Mouse (Mus musculus) thymus, adult 2 months (tissue): ENCODE data around the gene Ddah1. TPM values are rescaled to one million over a fixed set of nuclear protein-coding genes. Genes with fewer than 3 reads are reported as not detected.

ENCODE experiments used
- DNase-seq: peaks from one replicate; pipeline ENCODE4 v3.0.0; 2021
- H3K27ac ChIP-seq: fragments of 200-500 bp; 2 replicates; pipeline ENCODE4 v1.5.1; 2012; ENCODE audit warnings: low read length, control low read depth; ENCODE audit not compliant: control insufficient read depth, insufficient read depth
- H3K27me3 ChIP-seq: fragments of 200-500 bp; 2 replicates; pipeline ENCODE4 v1.6.1; 2012; ENCODE audit warnings: mild to moderate bottlenecking, low read length, moderate library complexity, mixed read lengths; ENCODE audit not compliant: control insufficient read depth, insufficient read depth
- H3K36me3 ChIP-seq: fragments of 200-500 bp; 2 replicates; pipeline ENCODE4 v1.6.1; 2012; ENCODE audit warnings: mild to moderate bottlenecking, low read length, moderate library complexity; ENCODE audit not compliant: control insufficient read depth, insufficient read depth
- H3K4me1 ChIP-seq: fragments of 200-500 bp; replicated peaks from 2 replicates; pipeline ENCODE4 v1.6.1; 2012; ENCODE audit warnings: low read length; ENCODE audit not compliant: control insufficient read depth, insufficient read depth
- H3K4me3 ChIP-seq: fragments of 200-500 bp; 2 replicates; pipeline ENCODE4 v1.5.1; 2012; ENCODE audit warnings: mild to moderate bottlenecking, low read length, control low read depth, moderate library complexity; ENCODE audit not compliant: control insufficient read depth, insufficient read depth
- CTCF ChIP-seq: fragments of 200-500 bp; IDR thresholded peaks from 2 replicates; pipeline ENCODE4 v1.5.1; 2012; ENCODE audit warnings: mild to moderate bottlenecking, control low read depth, low read length, moderate library complexity, borderline replicate concordance; ENCODE audit not compliant: control insufficient read depth, poor library complexity, insufficient read depth; ENCODE audit errors: extremely low read depth
- POLR2A ChIP-seq: fragments of 200-500 bp; IDR thresholded peaks from 2 replicates; pipeline ENCODE4 v1.6.1; 2012; ENCODE audit warnings: mild to moderate bottlenecking, low read length, control low read depth, moderate library complexity; ENCODE audit not compliant: control insufficient read depth, poor library complexity, insufficient read depth; ENCODE audit errors: extremely low read depth
- whole genome bisulfite sequencing: fragments of 180-500 bp; shearing (Covaris S2); methylation state at CpG from one replicate; pipeline ENCODE4 v1.1.7; 2018; 5-methylcytosine and 5-hydroxymethylcytosine counted together
- polyA plus RNA-seq: library from polyadenylated mRNA; depleted of rRNA; stranded (reverse); fragments of >200 nt; gene quantifications from 2 replicates; pipeline ENCODE4 v1.2.3, GENCODE M21; 2012

Ddah1 gene
- polyA plus RNA-seq, 1 experiment: 2.9 TPM

DNA sequence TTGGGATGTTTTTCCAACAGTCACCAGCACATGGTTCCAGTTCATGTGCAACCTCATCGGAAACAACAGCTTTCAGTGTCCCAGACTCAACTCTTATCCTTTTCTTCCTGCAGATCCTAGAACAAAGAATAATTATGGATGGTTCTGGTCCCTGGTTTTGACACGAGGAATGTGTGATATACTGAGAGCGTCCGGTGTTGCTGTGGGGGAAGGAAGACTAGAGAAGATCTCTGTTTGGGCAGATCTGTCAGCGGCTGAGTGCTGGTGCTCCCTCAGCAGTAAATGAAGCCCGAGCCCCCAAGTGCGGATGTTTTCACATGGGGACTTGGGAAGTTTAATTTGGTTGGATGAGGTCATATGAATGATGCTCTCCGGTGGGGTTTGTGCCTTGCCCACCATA lies 23.6 kb upstream of the Ddah1 start:
- Histone ChIP-seq H3K27ac (no peak overlapping the region), H3K36me3 (no peaks in the 10 kb centered on the region)

DNA sequence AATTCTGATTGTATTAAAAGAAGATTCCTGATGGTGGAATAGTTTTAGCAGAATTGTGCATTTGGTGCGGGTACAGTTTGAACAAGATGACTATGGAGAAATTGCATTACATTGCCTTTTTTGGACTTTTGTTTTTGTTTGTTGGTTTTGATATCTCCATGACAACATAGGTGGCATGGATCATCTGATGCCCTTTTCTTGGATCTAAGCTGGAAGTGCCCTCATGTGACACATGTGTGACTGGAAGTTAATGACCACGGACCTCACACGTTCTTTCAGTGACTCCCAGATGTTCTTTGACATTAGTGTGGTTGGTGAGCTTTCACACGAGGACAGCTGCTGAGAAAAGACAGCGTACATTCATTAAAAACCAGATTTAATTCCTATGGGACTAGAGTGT lies 21.9 kb upstream of the Ddah1 start:
- Histone ChIP-seq H3K27ac (no peak overlapping the region), H3K4me3 (no peak overlapping the region), H3K36me3 (no peaks in the 10 kb centered on the region), H3K27me3 (no peaks in the 10 kb centered on the region), H3K4me1 (no peaks in the 10 kb centered on the region)
- 89% methylated on average over 5 of the region's 5 CpGs for WGBS
- TF ChIP-seq CTCF: no peak
- no peak for TF ChIP-seq POLR2A
- DNase-seq: no peak

More for the DNA sequence above, 23.6 kb upstream of the Ddah1 start:
- Histone ChIP-seq H3K4me1 (no peaks in the 10 kb centered on the region), H3K27me3 (no peaks in the 10 kb centered on the region), H3K4me3 (no peak overlapping the region)
- no peak for DNase-seq
- 89% methylated on average over 8 of the region's 8 CpGs for WGBS
- no peak for TF ChIP-seq CTCF
- no peak for TF ChIP-seq POLR2A

DNA sequence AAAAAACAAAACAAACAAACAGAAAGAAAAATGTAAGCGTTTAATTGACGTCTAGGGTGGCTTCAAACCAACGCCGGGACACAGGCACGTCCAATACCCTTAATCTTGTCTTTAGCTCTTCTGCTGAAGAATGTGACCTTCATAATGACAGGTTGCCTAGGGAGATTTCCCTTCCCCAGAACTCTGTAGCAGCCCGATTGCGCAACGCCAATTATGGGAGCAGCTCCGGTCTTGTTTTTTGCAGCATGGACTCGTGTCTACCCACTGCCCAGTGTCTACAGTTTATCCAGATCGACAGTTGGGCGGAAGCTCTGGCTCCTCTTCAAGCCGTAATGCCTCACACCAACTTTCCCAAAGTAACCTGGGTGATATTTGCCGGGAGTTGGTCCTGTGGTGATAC lies 19.8 kb upstream of the Ddah1 start:
- H3K27ac ChIP-seq: no peak overlapping the region
- no peaks in the 10 kb centered on the region for H3K36me3 ChIP-seq
- no peak overlapping the region for H3K4me3 ChIP-seq
- DNase-seq: no peak
- H3K4me1 ChIP-seq: no peaks in the 10 kb centered on the region
- WGBS: 91% methylated on average over 14 of the region's 14 CpGs
- no peaks in the 10 kb centered on the region for H3K27me3 ChIP-seq
- TF ChIP-seq CTCF: no peak
- TF ChIP-seq POLR2A: no peak

DNA sequence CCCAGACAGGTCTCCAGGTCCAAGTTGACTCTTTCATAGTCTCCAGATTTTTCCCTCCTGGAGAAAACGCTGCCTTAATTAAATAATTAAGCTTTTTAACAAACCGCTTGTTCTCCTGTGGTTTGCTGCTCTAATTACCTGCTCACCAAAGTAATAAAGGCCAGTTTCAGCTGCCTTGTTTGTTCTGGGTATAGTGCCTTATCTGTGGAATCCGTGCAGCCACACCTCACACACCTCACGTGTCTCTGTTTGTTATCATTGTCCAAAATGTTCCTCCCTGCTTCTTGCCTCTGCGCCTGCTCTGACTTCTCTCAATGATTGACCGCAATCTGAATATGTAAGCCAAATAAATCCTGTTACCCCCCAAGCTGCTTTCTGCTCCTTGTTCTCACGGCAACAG lies 18.6 kb upstream of the Ddah1 start:
- Histone ChIP-seq H3K27ac (no peak overlapping the region), H3K36me3 (no peaks in the 10 kb centered on the region), H3K27me3 (no peaks in the 10 kb centered on the region), H3K4me3 (no peak overlapping the region), H3K4me1 (no peaks in the 10 kb centered on the region)
- WGBS: 93% methylated on average over 7 of the region's 7 CpGs
- TF ChIP-seq CTCF (no peak), POLR2A (no peak)
- DNase-seq: no peak

DNA sequence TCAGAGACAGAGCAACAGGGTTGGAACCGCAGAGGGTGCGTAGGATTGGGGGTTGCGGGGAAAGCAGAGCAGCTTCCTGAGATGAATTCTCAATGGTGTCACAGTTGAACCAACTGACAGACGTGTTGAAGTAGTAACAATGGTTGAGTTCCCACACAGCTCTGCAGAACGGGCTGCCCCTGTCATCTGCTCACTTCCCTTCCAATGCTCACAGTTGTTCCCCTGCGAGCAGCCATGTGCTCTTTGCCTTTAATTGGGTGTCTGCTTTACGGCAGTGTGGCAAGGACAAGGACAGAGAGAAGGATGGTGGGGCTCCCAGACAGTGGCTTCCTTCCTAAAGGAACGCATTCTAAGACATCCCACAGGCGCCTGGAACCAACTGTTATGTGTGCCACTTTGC lies 15.4 kb upstream of the Ddah1 start:
- H3K4me1 ChIP-seq: no peaks in the 10 kb centered on the region
- TF ChIP-seq POLR2A: no peak
- no peaks in the 10 kb centered on the region for H3K27me3 ChIP-seq
- 17% methylated on average over 9 of the region's 9 CpGs for WGBS
- no peaks in the 10 kb centered on the region for H3K36me3 ChIP-seq
- no peak for DNase-seq
- H3K27ac ChIP-seq: no peak overlapping the region
- no peak overlapping the region for H3K4me3 ChIP-seq

DNA sequence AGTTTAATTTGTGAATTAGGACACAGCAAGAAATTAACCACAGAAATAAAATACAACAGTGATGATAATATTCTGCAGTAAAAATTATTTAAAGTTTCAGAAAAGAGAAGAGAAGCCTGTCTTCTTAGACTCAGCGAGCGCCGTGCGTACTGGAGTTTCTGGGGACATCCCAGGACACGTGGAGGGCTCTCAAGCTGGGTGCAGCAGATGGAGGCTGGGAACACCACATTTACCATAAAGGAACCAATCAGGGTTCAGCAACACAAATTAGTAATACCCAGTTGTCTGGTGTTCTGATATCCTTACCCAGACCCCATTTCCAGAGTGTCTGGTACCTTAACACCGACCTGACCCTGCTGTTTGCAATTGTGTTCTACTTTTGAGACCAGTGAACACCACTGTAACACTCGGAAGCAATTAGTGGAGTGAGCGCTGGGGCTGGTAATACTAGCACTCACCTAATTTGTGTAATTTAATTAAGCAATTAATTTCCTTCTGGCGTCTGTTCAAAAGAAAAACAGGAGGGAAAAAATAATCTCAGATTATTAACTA lies 14.9 kb upstream of the Ddah1 start:
- TF ChIP-seq POLR2A (no peak), CTCF (no peak)
- H3K4me1 ChIP-seq: no peaks in the 10 kb centered on the region
- no peaks in the 10 kb centered on the region for H3K36me3 ChIP-seq
- H3K4me3 ChIP-seq: no peak overlapping the region
- no peak overlapping the region for H3K27ac ChIP-seq
- no peak for DNase-seq
- H3K27me3 ChIP-seq: no peaks in the 10 kb centered on the region
- WGBS: 94% methylated on average over 9 of the region's 9 CpGs

DNA sequence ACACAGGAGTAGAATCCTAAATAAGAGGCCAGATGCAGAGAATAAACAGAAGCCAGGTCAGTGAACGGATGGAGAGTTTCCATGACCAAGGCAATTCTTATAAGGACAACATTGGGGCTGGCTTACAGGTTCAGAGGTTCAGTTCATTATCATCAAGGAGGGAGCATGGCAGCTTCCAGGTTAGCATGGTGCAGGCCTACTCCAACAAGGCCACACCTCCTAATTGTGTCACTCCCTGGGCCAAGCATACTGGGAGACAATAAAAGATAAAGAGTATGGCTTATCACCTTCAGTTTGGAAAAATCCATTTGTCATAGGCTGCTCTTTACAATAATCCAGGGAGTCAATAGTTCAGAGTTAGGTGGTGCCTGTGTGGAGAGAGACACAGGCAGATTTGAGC lies 9.8 kb upstream of the Ddah1 start:
- TF ChIP-seq CTCF (no peak), POLR2A (no peak)
- no peak overlapping the region for H3K27ac ChIP-seq
- H3K27me3 ChIP-seq: no peaks in the 10 kb centered on the region
- no peaks in the 10 kb centered on the region for H3K36me3 ChIP-seq
- no peak overlapping the region for H3K4me3 ChIP-seq
- 97% methylated on average over 1 of the region's 1 CpGs for WGBS
- DNase-seq: no peak
- no peaks in the 10 kb centered on the region for H3K4me1 ChIP-seq
